Mouse (Mus musculus) CH12.LX (cell line): Measurements from ENCODE around the gene Sh2d6.

Experiments used
- CTCF ChIP-seq, 2 experiments: IDR thresholded peaks in 1 of 2; conservative IDR thresholded peaks in 1 of 2; 2 replicates each; pipeline ENCODE4 v1.5.1; 2011 to 2012; ENCODE audit warnings: low read depth in 2 of 2, low read length in 2 of 2, improper control_type of control experiment in 1 of 2, inconsistent platforms in 1 of 2, mild to moderate bottlenecking in 1 of 2, moderate library complexity in 1 of 2
- E2F4 ChIP-seq: IDR thresholded peaks from 2 replicates; pipeline ENCODE4 v1.6.1; 2011; ENCODE audit warnings: low read depth, low read length, improper control_type of control experiment; ENCODE audit not compliant: insufficient replicate concordance
- EP300 ChIP-seq: IDR thresholded peaks from 2 replicates; pipeline ENCODE4 v1.6.1; 2011; ENCODE audit warnings: low read length, improper control_type of control experiment
- NRF1 ChIP-seq: IDR thresholded peaks from 2 replicates; pipeline ENCODE4 v1.6.1; 2014; ENCODE audit warnings: low read depth, mild to moderate bottlenecking, inconsistent platforms, low read length, improper control_type of control experiment, moderate library complexity
- SIN3A ChIP-seq: IDR thresholded peaks from 2 replicates; pipeline ENCODE4 v1.6.1; 2012; ENCODE audit warnings: low read length, improper control_type of control experiment, inconsistent platforms

- no peak for TF ChIP-seq NRF1
- no peak for TF ChIP-seq CTCF (conservative IDR thresholded peaks at IDR 0.05 in 1 of 2, IDR thresholded peaks at IDR 0.05 in 1 of 2; ENCODE audit: low read depth in 2 of 2, low read length in 2 of 2)
- TF ChIP-seq SIN3A = no peak
- no peak; the same call in 1 of the 2 replicates for TF ChIP-seq EP300
- no peak for TF ChIP-seq E2F4
These were observed 10.7 kb downstream of the Sh2d6 start for GRCm38 (mm10) chr6:72510686-72511421.
